Comparison of ENCODE assay signal across 11 mouse cellular contexts in genomic region chr1:43504235-43504634, GRCm38 (mm10). TPM values are rescaled to one million over a fixed set of nuclear protein-coding genes. Genes with fewer than 3 reads are reported as not detected.
DNase-seq lines count a peak whose midpoint lies in the region; ATAC-seq lines count a peak whose summit lies in the region.
"Had no signal": no experiment of that assay in that cellular context is flagged by ENCODE, and none has a peak within 500 bp of the region (broad histone marks: within the 10 kb centered on the region; RNA-seq: fewer than 3 reads in every experiment).

No protein-coding gene starts in this region.

- ATAC-seq in CD4-positive, CD25-positive, alpha-beta regulatory T cell, adult 4 months: peak; percentile 21
- peak; percentile 91 for ATAC-seq in midbrain, embryonic 12.5 days (ENCODE audit: low FRiP score, low read depth)

- peaks cover 18% of the 10 kb centered on the region for H3K4me1 ChIP-seq in midbrain, embryonic 12.5 days

- DNase-seq in heart, postnatal 4 days: peak; percentile 17
- no peak for DNase-seq in heart, adult 8-10 months (ENCODE audit: low spot score)
- DNase-seq in cerebellum, postnatal 36 days: peak; percentile 34 to 45
- DNase-seq in ovary, adult 18-20 months (ENCODE audit: low spot score): no peak
- DNase-seq in embryo, embryonic 9.5 days (ENCODE audit: extremely low spot score): no peak
- no peak for DNase-seq in natural killer cell, adult 2 months (ENCODE audit: low spot score in 2 of 2)

- H3K36me3 ChIP-seq in midbrain, embryonic 12.5 days: 0 out of 2 replicates have a peak, but pooled peaks cover 3% of the 10 kb centered on the region

- H3K4me2 ChIP-seq in midbrain, embryonic 12.5 days (replicated peaks): no peak overlapping the region
- H3K4me2 ChIP-seq: embryonic facial prominence, embryonic 13.5 days; heart, embryonic 12.5 days; limb, embryonic 13.5 days had no signal

- 8% methylated on average over 4 of the region's 4 CpGs for WGBS in midbrain, embryonic 12.5 days

- H3K27ac ChIP-seq in midbrain, embryonic 12.5 days (replicated peaks): no peak overlapping the region
- H3K27ac ChIP-seq: embryonic facial prominence, embryonic 13.5 days; limb, embryonic 13.5 days had no signal

- no peak overlapping the region for H3K4me3 ChIP-seq in midbrain, embryonic 12.5 days
- H3K4me3 ChIP-seq: embryonic facial prominence, embryonic 13.5 days; heart, embryonic 12.5 days; limb, embryonic 13.5 days had no signal

- 0 out of 2 replicates have a peak, but pooled peaks cover 3% of the 10 kb centered on the region for H3K9me3 ChIP-seq in midbrain, embryonic 12.5 days
- H3K9me3 ChIP-seq: embryonic facial prominence, embryonic 13.5 days; limb, embryonic 13.5 days had no signal

- peaks cover 22% of the 10 kb centered on the region for H3K27me3 ChIP-seq in midbrain, embryonic 12.5 days
- H3K27me3 ChIP-seq: embryonic facial prominence, embryonic 13.5 days; heart, embryonic 12.5 days; limb, embryonic 13.5 days had no signal

- no peak overlapping the region for H3K9ac ChIP-seq in midbrain, embryonic 12.5 days (replicated peaks)
- H3K9ac ChIP-seq: embryonic facial prominence, embryonic 13.5 days; heart, embryonic 12.5 days; limb, embryonic 13.5 days had no signal

RNA-seq across cellular contexts. Expression of gene Nck2, which starts 59.9 kb away (rescaled TPM):
- total RNA-seq in heart, postnatal 4 days (2021): 10 to 100 TPM; 34.0 to 38.3 TPM
- 10 to 100 TPM; 10.9 to 15.9 (median 13.0) TPM for total RNA-seq in heart, adult 8-10 months (2022)
- 10 to 100 TPM; 16.0 to 22.3 TPM for polyA plus RNA-seq in CD4-positive, CD25-positive, alpha-beta regulatory T cell, adult 4 months (2017; shearing (Covaris generic))
- polyA plus RNA-seq in midbrain, embryonic 12.5 days (2016; fragmentation: Nextera tagmentation; extraction: Ambion mirVana): 41.8 and 44.1 TPM in 2 replicates

Comparison
In these comparisons a context has a peak if more than half of its experiments do, and no peak if none do; other contexts are left out.
1. DNase-seq: peak in heart, postnatal 4 days (single experiment) and cerebellum, postnatal 36 days (2 of 2); none in heart, adult 8-10 months (single experiment), ovary, adult 18-20 months (single experiment), embryo, embryonic 9.5 days (single experiment) and natural killer cell, adult 2 months (0 of 2).